Mouse (Mus musculus): ENCODE data around the gene 1110059E24Rik.
"Not testable (repeated sequence)": the region's sequence is repeated elsewhere in the genome, so short reads cannot be mapped to it uniquely, and the experiment has no call there.

1110059E24Rik gene

DNA sequence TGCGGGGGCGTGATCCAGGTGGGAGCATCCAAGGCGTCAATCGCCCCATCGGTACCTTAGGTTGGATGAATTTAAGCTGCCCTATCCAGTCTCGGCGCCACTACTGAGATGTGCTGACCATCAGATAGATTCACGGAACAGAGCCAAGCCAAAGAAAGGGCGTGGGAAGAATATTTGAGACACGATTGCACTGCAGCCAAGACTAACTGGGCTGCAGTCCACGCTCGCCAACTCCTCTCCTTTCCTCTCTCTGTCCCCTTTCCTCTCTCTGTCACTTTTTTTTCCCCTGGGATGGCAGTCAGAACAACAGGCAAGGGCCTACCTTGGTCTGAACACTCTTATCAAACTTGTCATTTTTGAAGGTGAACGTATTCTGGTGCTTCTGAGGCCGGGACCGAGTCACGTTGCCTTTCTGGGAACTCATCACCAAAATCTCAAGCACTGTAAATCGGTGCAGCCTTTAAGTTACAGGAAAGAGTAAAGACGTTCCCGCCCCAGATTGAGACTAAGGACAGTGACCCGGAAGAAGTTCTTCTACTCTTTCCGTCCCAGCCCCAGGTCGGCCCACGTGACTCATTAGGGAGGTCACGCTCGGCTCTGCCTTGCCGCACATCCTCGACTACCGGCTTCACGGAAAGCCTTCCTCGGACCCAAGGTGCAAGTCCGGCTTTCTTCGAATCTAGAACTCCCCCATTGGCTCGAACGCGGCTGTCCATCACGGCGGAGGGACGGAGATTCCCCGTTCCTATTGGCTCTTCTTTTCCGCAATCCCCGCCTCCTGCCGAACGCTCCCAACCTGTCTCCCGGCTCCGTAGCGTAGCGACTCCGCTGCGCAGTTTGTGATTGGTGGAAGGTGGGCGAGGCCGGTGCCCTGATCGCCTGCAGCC is at the start of gene 1110059E24Rik:
Gene 1110059E24Rik (minus strand): TSS at position 692 of the 887 bp plus-strand sequence.
- in situ Hi-C loops (cut with MboI), result no loop called here

GRCm38 (mm10) chr19:21680986-21681385 is 28.2 kb upstream of the 1110059E24Rik start:
- in situ Hi-C loops (cut with MboI), result no loop called here

GRCm38 (mm10) chr19:21680091-21680490 is 27.3 kb upstream of the 1110059E24Rik start:
- in situ Hi-C loops (cut with MboI), result no loop called here

- in situ Hi-C loops (cut with MboI), result no loop called here
These were observed 21.7 kb upstream of the 1110059E24Rik start for GRCm38 (mm10) chr19:21674354-21675096.

DNA sequence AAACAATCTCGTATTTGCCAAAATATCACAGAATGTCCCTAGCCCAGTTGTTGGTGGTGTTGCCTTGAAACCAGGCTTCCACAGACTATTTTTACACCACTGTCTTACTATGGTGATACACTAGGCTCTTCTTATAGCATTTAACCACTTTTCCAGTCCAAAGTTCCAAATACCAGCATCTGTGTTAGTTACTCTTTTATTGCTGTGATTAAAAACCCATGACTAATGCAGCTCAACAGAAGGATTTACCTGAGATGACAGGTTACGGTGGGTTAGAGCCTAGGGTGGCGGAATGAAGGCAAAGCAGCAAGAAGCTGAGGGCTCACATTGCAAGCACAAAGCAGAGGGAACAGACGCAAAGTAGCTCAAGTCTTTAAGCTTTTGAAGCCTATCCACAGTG is 16.9 kb upstream of the 1110059E24Rik start:
- in situ Hi-C loops (cut with MboI), result no loop called here

DNA sequence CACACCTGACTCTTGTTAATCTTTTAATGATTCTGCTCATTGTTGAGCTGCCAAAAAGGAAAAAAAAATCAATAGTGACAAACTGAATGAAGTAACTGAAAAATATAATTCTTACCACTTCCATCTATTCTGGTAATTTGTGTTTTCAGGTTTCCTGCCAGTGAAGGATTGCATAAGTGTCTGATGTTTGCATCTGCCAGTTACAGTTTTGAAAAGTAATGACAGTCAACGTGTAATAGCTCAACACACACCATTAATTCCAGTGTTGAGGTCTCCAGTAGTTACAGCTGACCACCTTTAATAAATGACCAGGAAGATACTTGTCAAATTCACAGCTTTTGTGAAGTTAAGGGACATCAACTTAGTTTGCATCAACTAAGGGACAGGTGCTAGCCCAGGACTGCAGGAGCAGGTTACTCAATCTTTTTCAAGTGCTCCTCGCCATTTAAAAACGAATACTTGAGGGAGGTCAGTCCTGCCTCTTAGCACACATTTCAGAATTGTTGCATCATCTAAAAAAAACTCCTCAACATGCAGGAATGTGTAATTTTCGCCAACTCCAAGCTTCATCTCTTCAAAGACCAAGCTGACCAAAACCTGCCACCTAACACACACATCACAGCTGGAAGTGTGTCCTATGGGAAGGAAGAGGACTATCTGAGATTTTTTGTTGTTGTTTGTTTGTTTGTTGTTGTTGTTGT is 11.1 kb upstream of the 1110059E24Rik start:
- in situ Hi-C loops (cut with MboI), result no loop called here

- in situ Hi-C loops (cut with MboI), result no loop called here
These were observed 8.0 kb upstream of the 1110059E24Rik start for GRCm38 (mm10) chr19:21660734-21661133.

DNA sequence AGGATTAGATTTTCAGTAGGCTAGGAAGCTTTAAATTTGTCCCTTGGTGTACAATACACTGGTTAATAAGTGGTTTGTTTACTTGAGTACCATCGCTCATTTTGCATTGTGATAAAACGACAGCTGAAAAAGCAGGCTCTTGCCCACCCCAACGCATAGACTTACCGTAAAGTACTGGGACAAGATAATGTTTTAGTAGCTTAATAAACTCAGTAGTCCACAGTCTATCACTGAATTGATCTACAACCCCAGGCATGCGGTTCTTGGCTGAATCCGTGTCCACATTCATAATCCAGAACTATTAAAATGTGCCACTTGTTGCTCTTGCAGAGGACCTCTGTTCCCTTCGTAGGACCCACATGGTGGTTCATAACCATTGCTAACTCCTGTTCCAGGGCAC is 2.0 kb upstream of the 1110059E24Rik start:
- in situ Hi-C loops (cut with MboI), result no loop called here

- in situ Hi-C loops (cut with MboI), result no loop called here
These were observed 601 bp upstream of the 1110059E24Rik start, which contains the start of gene Abhd17b for GRCm38 (mm10) chr19:21653172-21653981. Gene Abhd17b, plus strand, starts transcription at chr19:21653185.

DNA sequence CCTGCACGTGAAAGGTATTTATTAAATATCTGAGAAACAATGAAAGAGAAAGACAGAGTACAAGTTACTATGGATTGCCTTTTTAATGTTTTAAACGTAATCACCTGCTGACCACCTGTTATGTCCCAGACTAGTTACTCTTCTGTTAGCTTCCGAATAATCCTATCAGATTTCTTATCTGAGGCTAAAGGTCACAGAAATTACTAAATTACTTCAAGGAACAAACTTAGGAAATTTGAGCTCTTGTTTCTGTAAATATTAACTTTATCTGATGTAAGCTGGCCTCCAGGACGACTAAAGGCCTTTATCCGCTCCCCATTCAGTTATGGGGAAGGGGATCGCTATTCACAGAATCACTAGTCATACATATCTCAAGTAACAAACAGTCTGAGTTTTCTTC is 1.1 kb downstream of the 1110059E24Rik start:
- in situ Hi-C loops (cut with MboI), result no loop called here

DNA sequence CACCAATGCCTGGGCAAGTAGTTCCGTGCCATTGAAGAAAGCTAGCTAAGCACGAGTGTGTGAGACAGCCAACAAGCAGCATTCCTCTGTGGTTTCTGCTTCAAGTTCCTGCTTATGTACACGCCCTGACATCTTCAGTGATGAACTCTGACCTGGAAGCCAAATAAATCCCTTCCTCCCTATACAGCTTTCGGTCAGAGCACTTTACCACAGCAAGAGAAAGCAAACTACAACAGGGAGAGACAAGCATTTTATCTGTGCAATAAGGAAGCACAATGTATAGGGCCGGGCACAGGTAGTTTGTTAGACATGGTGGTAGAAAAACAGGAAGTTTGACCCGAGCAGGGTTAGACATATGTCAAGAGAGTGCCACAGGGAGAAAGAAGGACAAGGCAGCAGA is 6.6 kb downstream of the 1110059E24Rik start:
- in situ Hi-C loops (cut with MboI), result no loop called here

- in situ Hi-C loops (cut with MboI), result no loop called here
These were observed 7.5 kb downstream of the 1110059E24Rik start for GRCm38 (mm10) chr19:21645301-21645700.

DNA sequence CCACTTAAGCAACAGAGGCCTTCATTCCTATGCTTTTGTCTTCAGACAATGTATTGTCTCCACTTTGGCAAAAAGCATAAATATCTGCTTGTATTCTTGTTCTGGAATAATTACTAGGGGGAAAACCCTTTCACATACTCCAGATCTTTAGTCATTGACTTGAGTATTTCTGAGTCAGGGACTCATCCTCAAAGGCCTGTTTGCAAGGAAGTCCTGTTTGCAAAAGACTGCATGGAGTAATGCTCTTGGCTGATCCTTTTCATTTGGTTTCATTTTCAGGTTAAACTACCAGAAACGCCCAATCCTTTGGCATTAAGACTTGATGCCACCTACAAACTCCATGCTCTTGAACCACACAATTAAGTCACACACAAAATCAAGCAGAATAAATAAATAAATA is 8.8 kb downstream of the 1110059E24Rik start:
- in situ Hi-C loops (cut with MboI), result no loop called here

GRCm38 (mm10) chr19:21637672-21638071 is 15.1 kb downstream of the 1110059E24Rik start:
- in situ Hi-C loops (cut with MboI), result no loop called here

DNA sequence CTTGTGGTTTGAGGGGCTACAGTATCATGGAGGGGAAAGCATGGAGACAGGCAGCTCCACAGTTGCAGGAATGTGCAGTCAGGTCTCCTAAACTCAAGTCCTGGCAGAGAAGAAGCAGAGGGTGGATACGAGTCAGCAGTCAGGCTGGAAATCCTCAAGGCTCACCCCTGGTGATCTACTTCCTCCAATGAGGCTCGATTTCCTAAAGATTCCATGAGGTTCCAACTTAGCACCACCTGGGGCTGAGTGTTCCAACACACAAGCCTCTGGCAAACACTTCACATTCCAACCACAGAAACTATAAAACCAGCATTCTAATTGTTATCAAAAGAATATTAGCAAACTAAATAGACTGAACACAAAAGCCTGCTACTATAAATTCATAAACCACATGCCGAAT is 15.9 kb downstream of the 1110059E24Rik start:
- in situ Hi-C loops (cut with MboI), result no loop called here

- in situ Hi-C loops (cut with MboI), result no loop called here
These were observed 17.4 kb downstream of the 1110059E24Rik start for GRCm38 (mm10) chr19:21635406-21635805.

- in situ Hi-C loops (cut with MboI), result no loop called here
These were observed 22.0 kb downstream of the 1110059E24Rik start for GRCm38 (mm10) chr19:21630656-21631331.

GRCm38 (mm10) chr19:21629501-21629900 is 23.3 kb downstream of the 1110059E24Rik start:
- in situ Hi-C loops (cut with MboI), result no loop called here

- in situ Hi-C loops (cut with MboI), result no loop called here
These were observed 23.7 kb downstream of the 1110059E24Rik start for GRCm38 (mm10) chr19:21629030-21629429.

- in situ Hi-C loops (cut with MboI), result not testable (repeated sequence)
These were observed 24.3 kb downstream of the 1110059E24Rik start for GRCm38 (mm10) chr19:21628440-21628839.

Data from mature B cell (primary cell).